Mouse (Mus musculus) mature B cell (primary cell): ENCODE measurements around the gene Fbxl18.

ENCODE experiments used
- in situ Hi-C: fragments of 300-500 bp; cut with MboI; formaldehyde crosslinking; loops from 2 replicates; pipeline ENCODE4 v1.14.3; 2019

Fbxl18 gene

DNA sequence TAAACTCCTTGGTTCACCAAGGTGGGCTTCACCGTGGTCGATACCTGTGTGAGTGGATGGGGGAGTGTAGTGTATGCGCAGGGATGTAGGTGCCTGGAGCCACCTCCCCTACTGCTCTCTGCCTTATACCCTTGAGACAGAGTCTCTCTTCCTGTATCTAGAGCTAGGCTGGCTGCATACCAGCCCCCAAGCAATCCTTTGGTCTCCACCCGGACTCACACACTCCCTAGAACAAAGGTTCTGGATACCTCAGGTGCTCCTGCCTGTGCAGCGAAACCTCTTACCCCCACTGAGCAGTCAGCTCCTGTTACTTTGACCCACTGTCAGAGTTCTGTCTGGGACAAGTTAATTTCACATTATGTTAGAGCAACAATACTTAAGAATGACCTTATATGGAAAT, 69.6 kb downstream of the Fbxl18 start:
- in situ Hi-C loops, result no loop called here

DNA sequence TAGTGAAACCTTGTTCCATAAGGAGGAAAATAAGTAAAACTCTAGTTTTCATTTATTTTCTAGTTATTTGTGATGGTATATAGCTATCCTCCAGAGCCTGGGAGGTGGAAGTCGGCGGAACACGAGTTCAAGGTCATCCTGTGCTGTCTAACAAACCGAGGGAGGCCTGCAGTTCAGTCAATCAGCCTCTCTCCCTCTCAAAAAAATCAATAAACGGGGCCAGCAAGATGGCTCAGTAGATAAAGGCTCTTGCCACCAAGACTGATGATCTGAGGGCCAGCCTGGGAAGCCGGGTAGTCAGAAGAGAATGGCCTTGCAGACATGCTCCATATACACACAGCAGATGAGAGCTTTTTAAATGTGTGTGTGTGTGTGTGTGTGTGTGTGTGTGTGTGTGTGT, 71.1 kb downstream of the Fbxl18 start:
- in situ Hi-C loops, result no loop called here

GRCm38 (mm10) chr5:142823096-142824062, 71.8 kb downstream of the Fbxl18 start:
- in situ Hi-C loops, result no loop called here

DNA sequence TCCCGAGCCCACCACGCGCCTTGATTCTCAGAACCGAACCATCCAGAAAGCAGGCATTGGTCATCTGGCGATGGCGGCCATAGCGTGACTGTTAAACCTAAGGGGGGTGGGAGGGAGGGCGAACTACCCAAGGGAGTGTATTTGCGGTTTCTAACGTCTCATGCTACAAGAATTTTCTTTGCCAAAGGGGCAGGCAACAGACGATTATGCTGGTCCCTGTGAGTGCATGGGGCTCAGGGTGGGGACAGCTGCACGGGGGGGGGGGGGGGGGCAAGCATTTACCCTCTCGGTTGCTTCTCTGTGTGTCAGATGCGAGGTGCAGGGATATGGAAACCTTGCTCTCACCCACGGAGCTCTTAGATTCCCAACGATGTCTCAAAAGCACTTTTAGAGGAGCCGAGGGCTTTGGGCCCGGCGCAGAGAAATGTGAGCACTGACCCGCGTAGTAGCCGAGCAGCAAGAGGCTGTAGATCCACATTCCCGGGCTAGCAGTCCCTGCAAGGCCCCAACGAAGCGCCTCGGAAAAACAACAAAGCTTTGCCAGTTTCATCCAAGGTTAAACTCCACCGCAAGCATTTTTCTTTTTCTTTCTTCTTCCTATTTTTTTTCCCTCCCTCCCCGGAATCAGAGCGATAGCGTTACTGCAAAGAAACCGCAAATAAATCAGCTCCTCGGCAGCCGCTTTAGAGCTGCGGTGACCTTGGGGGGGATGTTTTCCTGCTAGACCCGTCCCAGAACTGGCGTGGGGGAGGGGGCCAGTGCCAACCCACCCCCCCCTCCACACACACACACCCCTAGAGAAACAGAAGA, 72.7 kb downstream of the Fbxl18 start:
- in situ Hi-C loops, result no loop called here

GRCm38 (mm10) chr5:142821974-142822285, 73.3 kb downstream of the Fbxl18 start:
- in situ Hi-C loops, result no loop called here

DNA sequence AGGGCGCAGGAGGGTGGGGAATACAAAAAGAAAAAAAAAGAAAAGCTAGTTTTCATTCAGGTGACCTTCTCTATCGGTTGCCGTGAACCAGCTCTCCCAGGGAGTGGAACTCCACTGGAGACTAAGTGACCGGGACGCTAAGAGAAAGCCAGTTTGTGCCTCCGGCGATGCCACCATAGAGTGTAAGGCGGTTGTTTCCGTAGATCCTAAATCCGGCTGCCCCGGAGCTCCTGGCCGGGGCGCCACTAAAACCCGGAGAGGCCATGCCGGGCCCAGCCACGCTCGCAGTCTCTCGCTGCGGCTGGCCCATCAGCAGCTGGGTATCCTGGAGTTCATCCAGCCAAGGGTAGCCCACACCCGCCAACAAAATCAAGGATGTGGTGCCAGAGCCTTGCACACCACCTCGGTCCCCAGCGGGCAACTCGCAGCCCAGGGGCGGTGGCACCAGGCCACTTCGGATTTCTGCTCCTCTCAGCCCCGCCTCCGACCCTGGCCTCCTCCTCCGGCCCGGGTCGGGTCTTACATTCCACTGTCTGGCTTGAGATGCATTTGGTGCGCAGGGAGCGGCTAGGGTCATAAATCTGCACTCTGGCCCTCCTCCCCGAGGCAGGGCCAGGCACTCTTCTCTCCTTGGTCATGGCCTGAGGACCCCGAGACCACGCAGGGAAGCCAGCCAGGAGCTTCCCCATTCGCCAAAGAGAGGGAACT, 73.8 kb downstream of the Fbxl18 start:
- in situ Hi-C loops, result no loop called here

- in situ Hi-C loops, result no loop called here
Observed at GRCm38 (mm10) chr5:142820276-142821265, 74.7 kb downstream of the Fbxl18 start.

- in situ Hi-C loops, result no loop called here
Observed at GRCm38 (mm10) chr5:142819385-142820275, 75.6 kb downstream of the Fbxl18 start.

DNA sequence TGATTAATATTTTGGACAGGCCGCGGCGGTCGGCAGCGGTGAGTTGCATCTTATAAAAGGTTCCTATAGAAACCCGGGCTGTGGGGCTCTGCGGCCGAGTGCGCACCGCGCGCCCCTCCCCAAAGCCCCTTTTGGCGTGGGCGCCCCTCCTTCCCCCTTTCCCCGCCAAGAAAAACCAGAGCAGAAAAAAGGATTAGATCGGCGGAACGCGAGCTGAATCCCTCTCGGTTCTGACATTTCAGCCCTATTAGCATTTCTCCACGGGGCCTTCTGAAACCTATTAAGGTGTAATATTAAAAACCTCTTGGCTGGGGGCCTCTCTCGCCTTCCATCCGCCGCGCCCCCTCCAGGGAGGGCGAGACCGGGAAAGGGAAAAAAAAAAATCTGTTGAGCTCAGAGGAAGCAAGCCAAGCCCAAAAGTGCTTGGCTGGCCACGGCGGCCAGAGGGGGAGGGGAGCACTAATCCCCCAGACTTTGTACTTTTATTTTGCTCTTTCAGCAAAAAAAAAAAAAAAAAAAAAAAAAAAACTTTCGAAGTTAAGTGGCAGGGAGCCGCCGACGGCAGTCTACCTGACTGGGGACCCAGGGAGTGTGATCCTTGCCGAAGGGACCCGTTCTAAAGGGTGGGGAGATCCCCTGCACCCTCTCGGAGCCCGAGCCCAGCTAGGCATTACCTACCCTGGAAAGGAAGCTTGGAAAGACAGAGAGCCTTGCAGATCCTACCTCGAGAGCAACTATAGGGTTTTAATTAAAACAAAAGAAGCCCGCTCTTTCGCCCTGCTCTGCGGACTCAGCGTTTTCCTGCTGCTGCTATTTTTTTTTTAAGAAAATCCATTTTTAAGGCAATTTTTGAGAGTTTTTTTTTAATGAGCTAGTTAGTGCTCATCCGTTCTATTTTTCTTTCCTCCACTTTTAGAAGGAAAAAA, 76.5 kb downstream of the Fbxl18 start:
- in situ Hi-C loops, result no loop called here

DNA sequence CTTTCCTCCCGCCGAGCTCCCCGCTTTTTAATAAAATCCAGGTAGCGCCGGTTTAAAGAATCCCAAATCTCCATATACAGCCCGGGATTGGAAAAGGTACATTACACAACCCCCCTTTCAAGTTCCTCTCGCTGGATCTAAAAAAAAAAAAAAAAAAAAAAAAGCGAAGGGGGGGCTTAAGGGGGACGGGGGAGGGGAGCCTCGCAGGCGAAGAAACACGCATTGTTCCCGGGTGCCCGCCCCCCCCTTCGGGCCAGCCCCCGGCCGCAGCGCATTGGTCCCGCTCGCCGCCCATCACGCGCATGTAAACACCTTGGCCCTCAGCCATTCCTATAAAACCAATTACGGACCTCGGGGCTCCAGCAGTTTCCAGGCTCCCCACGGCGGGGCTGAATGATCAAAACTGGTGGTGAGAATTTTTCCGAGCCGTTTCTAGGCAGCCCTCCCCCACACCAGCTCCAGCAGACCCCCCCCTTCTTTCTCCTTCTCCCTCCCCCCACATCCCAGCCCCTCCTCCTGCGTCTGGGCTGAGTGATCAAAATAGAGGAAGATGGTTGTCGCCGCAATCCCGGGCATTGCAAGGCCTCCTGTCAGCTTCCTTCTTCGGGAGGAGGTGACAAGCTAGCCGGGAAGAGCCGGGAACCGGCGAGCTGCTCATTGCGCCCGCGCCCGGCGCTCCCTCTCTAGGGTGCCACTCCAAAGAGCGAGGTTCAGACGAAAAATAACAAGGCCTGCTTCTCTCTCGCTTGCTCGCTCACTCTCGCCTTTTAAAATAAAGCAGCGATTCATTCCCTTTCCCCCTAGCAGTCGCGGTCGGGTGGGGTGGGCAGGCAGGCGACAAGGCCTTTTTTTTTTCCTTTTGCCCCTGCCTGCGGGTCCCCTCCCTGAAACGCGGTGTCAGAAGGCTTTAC, 77.4 kb downstream of the Fbxl18 start, which contains the start of gene Tnrc18:
Tnrc18 (minus strand) TSS at position 139 of the 911 bp plus-strand sequence.
- in situ Hi-C loops, result no loop called here
